Mouse (Mus musculus) ES-Bruce4 (cell line): ENCODE measurements around the gene Fam171a2. TPM values are rescaled to one million over a fixed set of nuclear protein-coding genes. Genes with fewer than 3 reads are reported as not detected.
A peak's percentile ranks its signal among the peaks of the same experiment; 100 is the strongest.

Source experiments
- H3K27ac ChIP-seq: 2 replicates; pipeline ENCODE4 v1.5.1; 2012; ENCODE audit warnings: low read length, inconsistent platforms; ENCODE audit not compliant: insufficient read depth
- H3K27me3 ChIP-seq: 2 replicates; pipeline ENCODE4 v1.6.1; 2012; ENCODE audit warnings: mild to moderate bottlenecking, low read length, inconsistent platforms; ENCODE audit not compliant: control insufficient read depth, poor library complexity, insufficient read depth, severe bottlenecking
- H3K36me3 ChIP-seq: 2 replicates; pipeline ENCODE4 v1.6.1; 2012; ENCODE audit warnings: inconsistent platforms, mild to moderate bottlenecking, low read length, moderate library complexity; ENCODE audit not compliant: control insufficient read depth, poor library complexity, insufficient read depth, severe bottlenecking
- H3K4me1 ChIP-seq: one replicate; pipeline ENCODE4 v1.8.1; 2011; ENCODE audit warnings: low read length; ENCODE audit not compliant: control insufficient read depth, insufficient read depth
- H3K4me3 ChIP-seq: 2 replicates; pipeline ENCODE4 v1.5.1; 2011; ENCODE audit warnings: low read depth, mild to moderate bottlenecking, low read length
- H3K9ac ChIP-seq: 2 replicates; pipeline ENCODE4 v1.6.1; 2012; ENCODE audit warnings: low read depth, mild to moderate bottlenecking, inconsistent platforms; ENCODE audit not compliant: poor library complexity, severe bottlenecking
- H3K9me3 ChIP-seq: replicated peaks from 2 replicates; pipeline ENCODE4 v1.6.1; 2012; ENCODE audit warnings: mild to moderate bottlenecking, low read length, inconsistent platforms; ENCODE audit not compliant: control insufficient read depth, poor library complexity, insufficient read depth, severe bottlenecking
- CTCF ChIP-seq: IDR thresholded peaks from one replicate; pipeline ENCODE4 v1.8.1; 2011; ENCODE audit warnings: low read depth, low read length
- EP300 ChIP-seq: IDR thresholded peaks from 2 replicates; pipeline ENCODE4 v1.6.1; 2011; ENCODE audit warnings: low read depth, low read length; ENCODE audit not compliant: insufficient read depth
- POLR2A ChIP-seq: IDR thresholded peaks from one replicate; pipeline ENCODE4 v1.8.1; 2011; ENCODE audit warnings: low read length; ENCODE audit not compliant: insufficient read depth
- polyA plus RNA-seq: library from polyadenylated mRNA; stranded (reverse); fragments of >200 nt; gene quantifications from 2 replicates; pipeline ENCODE4 v1.2.4, GENCODE M21; 2011; ENCODE audit warnings: low read depth; ENCODE audit not compliant: missing spikeins, insufficient read depth, insufficient read length

Fam171a2 gene
- polyA plus RNA-seq, 1 experiment: 5.4 TPM

- Histone ChIP-seq H3K27me3 (no peaks in the 10 kb centered on the region), H3K9ac (no peak overlapping the region), H3K4me1 (no peaks in the 10 kb centered on the region), H3K27ac (no peak overlapping the region), H3K4me3 (no peak overlapping the region), H3K36me3 (peaks cover 33% of the 10 kb centered on the region), H3K9me3 (no peaks in the 10 kb centered on the region)
- TF ChIP-seq EP300 (no peak), POLR2A (no peak), CTCF (no peak)
Measured at GRCm38 (mm10) chr11:102479581-102479980, 32.1 kb upstream of the Fam171a2 start.

- H3K9ac ChIP-seq: no peak overlapping the region
- H3K27me3 ChIP-seq: no peaks in the 10 kb centered on the region
- H3K9me3 ChIP-seq: no peaks in the 10 kb centered on the region
- peaks cover 27% of the 10 kb centered on the region for H3K36me3 ChIP-seq
- no peaks in the 10 kb centered on the region for H3K4me1 ChIP-seq
- H3K4me3 ChIP-seq: no peak overlapping the region
- no peak for TF ChIP-seq POLR2A
- no peak overlapping the region for H3K27ac ChIP-seq
Measured at GRCm38 (mm10) chr11:102478671-102479070, 31.2 kb upstream of the Fam171a2 start.

- Histone ChIP-seq H3K9ac (no peak overlapping the region), H3K27ac (no peak overlapping the region), H3K27me3 (no peaks in the 10 kb centered on the region), H3K9me3 (no peaks in the 10 kb centered on the region), H3K4me3 (no peak overlapping the region), H3K36me3 (peaks cover 6% of the 10 kb centered on the region; the same call in 1 of the 2 replicates), H3K4me1 (no peaks in the 10 kb centered on the region)
- TF ChIP-seq POLR2A (no peak), CTCF (no peak), EP300 (no peak)
Measured at GRCm38 (mm10) chr11:102475027-102475426, 27.5 kb upstream of the Fam171a2 start.

GRCm38 (mm10) chr11:102469648-102470357 is 22.3 kb upstream of the Fam171a2 start, which contains the start of gene Itga2b:
Itga2b (minus strand) TSS chr11:102470122.
- no peak within 1 kb of the TSS for H3K9ac ChIP-seq
- no peaks in the 10 kb centered on the region for H3K4me1 ChIP-seq
- H3K27me3 ChIP-seq: no peaks in the 10 kb centered on the region
- H3K36me3 ChIP-seq: no peaks in the 10 kb centered on the region
- no peaks in the 10 kb centered on the region for H3K9me3 ChIP-seq
- H3K4me3 ChIP-seq: no peak within 1 kb of the TSS
- H3K27ac ChIP-seq: no peak within 1 kb of the TSS
- TF ChIP-seq POLR2A (no peak), CTCF (no peak), EP300 (no peak)

DNA sequence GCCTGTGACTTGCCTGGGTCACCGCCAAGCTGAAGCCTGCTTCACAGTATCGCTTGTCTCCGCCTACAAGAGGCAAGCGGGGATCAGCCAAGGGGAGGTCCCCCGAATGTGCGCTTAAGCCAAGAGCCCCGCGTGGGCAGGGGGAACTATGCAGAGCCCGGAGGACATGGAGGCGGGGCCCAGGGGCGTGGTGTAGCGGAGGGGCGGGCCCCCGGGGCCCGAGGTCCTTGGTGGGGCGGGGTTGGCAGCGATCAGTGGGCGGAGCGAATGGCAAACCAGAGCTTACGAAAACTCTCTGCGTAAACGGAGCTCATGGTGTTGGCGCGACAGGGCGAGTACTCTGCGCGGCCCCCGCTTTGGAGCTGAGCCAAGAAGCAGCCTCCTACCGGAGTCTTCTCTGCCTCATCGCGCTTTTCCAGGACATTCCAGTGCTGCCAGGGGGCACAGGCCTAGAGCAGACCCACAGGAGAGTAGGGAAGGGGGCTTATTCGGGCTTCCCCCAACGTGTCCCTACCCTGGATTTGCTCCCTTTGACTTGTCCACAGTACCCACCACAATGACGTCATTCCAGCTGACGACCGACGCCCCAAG is 19.7 kb upstream of the Fam171a2 start:
- no peaks in the 10 kb centered on the region for H3K36me3 ChIP-seq
- no peaks in the 10 kb centered on the region for H3K27me3 ChIP-seq
- H3K9me3 ChIP-seq: no peaks in the 10 kb centered on the region
- peak overlapping the region; percentile 47 for H3K9ac ChIP-seq
- no peaks in the 10 kb centered on the region for H3K4me1 ChIP-seq
- no peak for TF ChIP-seq EP300
- TF ChIP-seq POLR2A: peak; percentile 49
- no peak overlapping the region for H3K27ac ChIP-seq
- peak overlapping the region; percentile 67 for H3K4me3 ChIP-seq

DNA sequence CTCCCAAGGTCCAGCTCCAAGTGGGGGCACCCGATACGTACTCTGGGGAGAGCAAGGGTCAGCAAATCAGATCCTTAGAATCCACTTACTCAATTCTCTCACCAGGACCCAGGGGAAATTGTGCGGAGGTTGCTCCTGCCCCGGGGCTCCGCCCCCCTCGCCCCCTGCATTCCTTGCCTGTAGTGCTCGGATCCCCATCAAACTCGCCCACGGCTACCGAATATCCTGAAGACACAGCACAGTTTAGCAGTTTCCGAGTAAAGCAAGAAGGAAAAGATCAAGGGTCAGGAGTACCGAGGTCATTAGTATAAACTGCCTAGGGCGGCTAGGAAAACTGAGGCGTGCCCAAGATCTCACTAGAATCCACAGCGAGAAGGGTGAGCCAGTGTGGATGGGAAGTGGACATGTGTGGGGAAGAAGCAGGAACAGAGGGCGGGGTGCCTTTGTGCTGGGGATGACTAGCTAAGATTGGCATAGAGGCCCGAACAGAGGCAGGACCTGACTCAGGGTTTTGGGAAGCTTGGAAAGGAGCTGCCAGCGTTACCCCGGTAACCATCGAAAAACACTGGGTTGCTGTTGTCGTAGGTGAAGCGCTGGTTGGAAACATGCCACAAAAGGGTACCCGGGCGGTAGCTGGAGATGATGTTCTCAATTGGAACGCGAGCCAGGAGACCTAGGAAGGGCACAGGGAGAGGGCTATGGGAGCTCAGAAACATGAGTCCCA is 18.4 kb upstream of the Fam171a2 start:
- TF ChIP-seq EP300: no peak
- TF ChIP-seq POLR2A: no peak
- H3K4me3 ChIP-seq: no peak overlapping the region
- H3K4me1 ChIP-seq: no peaks in the 10 kb centered on the region
- no peak overlapping the region for H3K9ac ChIP-seq
- no peaks in the 10 kb centered on the region for H3K9me3 ChIP-seq
- H3K36me3 ChIP-seq: no peaks in the 10 kb centered on the region
- no peak overlapping the region for H3K27ac ChIP-seq
- no peaks in the 10 kb centered on the region for H3K27me3 ChIP-seq
